Mouse (Mus musculus) ES-E14 (cell line): ENCODE measurements around the gene Eef1a1. TPM values are rescaled to one million over a fixed set of nuclear protein-coding genes. Genes with fewer than 3 reads are reported as not detected.
A peak's percentile ranks its signal among the peaks of the same experiment; 100 is the strongest.

ENCODE experiments used
- DNase-seq: peaks from one replicate; pipeline ENCODE4 v3.0.0-alpha.2; 2013; ENCODE audit warnings: low read depth, low spot score
- H3K27ac ChIP-seq: 2 replicates; pipeline ENCODE4 v1.5.1; 2012; ENCODE audit warnings: low read depth, mild to moderate bottlenecking, low read length, moderate library complexity, mixed read lengths; ENCODE audit not compliant: poor library complexity, insufficient read depth, severe bottlenecking
- H3K36me3 ChIP-seq: 2 replicates; pipeline ENCODE4 v1.6.1; 2012; ENCODE audit warnings: mild to moderate bottlenecking, low read length, moderate library complexity, mixed read lengths; ENCODE audit not compliant: control insufficient read depth, poor library complexity, insufficient read depth, severe bottlenecking
- H3K4me1 ChIP-seq, 2 experiments: fragments of 150-350 bp in 1 of 2; sonication (generic) in 1 of 2; 2 replicates each; pipeline ENCODE4 v1.6.1; 2012; ENCODE audit warnings: low read length in 2 of 2, mild to moderate bottlenecking in 1 of 2, mixed read lengths in 1 of 2; ENCODE audit not compliant: control insufficient read depth in 2 of 2, insufficient read depth in 2 of 2, poor library complexity in 1 of 2
- H3K4me3 ChIP-seq, 2 experiments: fragments of 150-350 bp in 1 of 2; sonication (generic) in 1 of 2; 2 replicates each; pipeline ENCODE4 v1.5.1; 2012; ENCODE audit warnings: low read length in 2 of 2, low read depth in 1 of 2, mild to moderate bottlenecking in 1 of 2, mixed read lengths in 1 of 2; ENCODE audit not compliant: insufficient read depth in 1 of 2, poor library complexity in 1 of 2, severe bottlenecking in 1 of 2
- H3K9ac ChIP-seq: 2 replicates; pipeline ENCODE4 v1.6.1; 2012; ENCODE audit warnings: low read depth, mild to moderate bottlenecking, low read length, mixed read lengths; ENCODE audit not compliant: poor library complexity, insufficient read depth, severe bottlenecking
- H3K9me3 ChIP-seq: fragments of 150-350 bp; sonication (generic); 2 replicates; pipeline ENCODE4 v1.6.1; 2012; ENCODE audit warnings: low read depth, mild to moderate bottlenecking, low read length; ENCODE audit not compliant: control insufficient read depth, insufficient read depth
- CHD2 ChIP-seq: IDR thresholded peaks from 2 replicates; pipeline ENCODE4 v1.6.1; 2014; ENCODE audit warnings: mild to moderate bottlenecking, low read depth, low read length, inconsistent platforms
- HCFC1 ChIP-seq: IDR thresholded peaks from 2 replicates; pipeline ENCODE4 v1.6.1; 2012; ENCODE audit warnings: low read length, inconsistent platforms, borderline replicate concordance; ENCODE audit not compliant: insufficient read depth
- MAFK ChIP-seq: IDR thresholded peaks from 2 replicates; pipeline ENCODE4 v1.6.1; 2014; ENCODE audit warnings: mild to moderate bottlenecking, low read depth, low read length, inconsistent platforms; ENCODE audit not compliant: insufficient read depth
- ZC3H11A ChIP-seq: IDR thresholded peaks from 2 replicates; pipeline ENCODE4 v1.6.1; 2012; ENCODE audit warnings: low read depth, mild to moderate bottlenecking, inconsistent platforms, low read length, borderline replicate concordance
- ZNF384 ChIP-seq: IDR thresholded peaks from 2 replicates; pipeline ENCODE4 v1.6.1; 2012; ENCODE audit warnings: low read depth, low read length, inconsistent platforms
- in situ Hi-C, 2 experiments: fragments of 600-800 bp; cut with MboI; formaldehyde crosslinking; loops; one replicate each; pipeline ENCODE4 v1.15.1; 2025; ENCODE audit warnings: low sequenced_read_pairs in 2 of 2, inconsistent platforms in 1 of 2; ENCODE audit not compliant: unreplicated experiment in 2 of 2
- total RNA-seq: library from RNA; depleted of rRNA; stranded (reverse); fragments of 300-350 nt; gene quantifications from 2 replicates; pipeline ENCODE4 v1.2.3, GENCODE M21; 2012

The Eef1a1 gene
- total RNA-seq, 1 experiment = 10,869 TPM

GRCm38 (mm10) chr9:78503223-78504079 is 14.5 kb upstream of the Eef1a1 start:
- H3K36me3 ChIP-seq = peaks cover 2% of the 10 kb centered on the region
- H3K9me3 ChIP-seq = no peaks in the 10 kb centered on the region
- peak overlapping the region; percentile 95 for H3K9ac ChIP-seq
- TF ChIP-seq ZNF384 = no peak
- peak; percentile 51; the same call in 1 of the 2 replicates for TF ChIP-seq CHD2
- peak; percentile 91 for TF ChIP-seq MAFK
- no peak for TF ChIP-seq HCFC1
- H3K4me3 ChIP-seq = peak overlapping the region; percentile 11 to 62
- no peak for DNase-seq
- peaks cover 8 to 18% of the 10 kb centered on the region in 2 experiments; a peak in 3 of 4 replicates for H3K4me1 ChIP-seq
- peak overlapping the region; percentile 100 for H3K27ac ChIP-seq
- in situ Hi-C loops = no loop called here

DNA sequence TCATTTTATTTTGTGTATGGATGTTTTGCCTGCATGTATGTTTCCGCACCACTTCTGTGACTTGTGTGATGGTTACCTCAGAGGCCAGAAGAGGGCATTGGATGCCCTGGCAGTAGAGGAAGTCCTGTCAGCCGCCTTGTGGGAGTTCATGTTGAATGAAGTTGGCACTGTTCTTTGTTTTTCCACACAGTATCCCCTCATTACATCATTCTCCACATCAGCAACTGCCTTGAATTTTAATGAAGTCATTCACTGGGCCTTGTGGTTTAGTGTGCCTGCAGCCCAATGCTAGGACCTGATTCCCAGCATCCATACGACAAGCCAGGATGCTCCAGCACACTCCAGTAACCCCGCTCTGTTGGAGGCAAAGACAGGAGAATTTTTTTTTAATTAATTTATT is 12.3 kb upstream of the Eef1a1 start:
- in situ Hi-C loops = no loop called here
- TF ChIP-seq CHD2 (no peak), MAFK (no peak), ZC3H11A (no peak), HCFC1 (no peak), ZNF384 (no peak)
- peaks cover 6 to 12% of the 10 kb centered on the region in 2 experiments; a peak in 3 of 4 replicates for H3K4me1 ChIP-seq
- H3K27ac ChIP-seq = no peak overlapping the region
- DNase-seq = no peak
- no peak overlapping the region for H3K9ac ChIP-seq
- H3K36me3 ChIP-seq = no peaks in the 10 kb centered on the region; the same call in 1 of the 2 replicates
- no peak overlapping the region for H3K4me3 ChIP-seq
- no peaks in the 10 kb centered on the region for H3K9me3 ChIP-seq

DNA sequence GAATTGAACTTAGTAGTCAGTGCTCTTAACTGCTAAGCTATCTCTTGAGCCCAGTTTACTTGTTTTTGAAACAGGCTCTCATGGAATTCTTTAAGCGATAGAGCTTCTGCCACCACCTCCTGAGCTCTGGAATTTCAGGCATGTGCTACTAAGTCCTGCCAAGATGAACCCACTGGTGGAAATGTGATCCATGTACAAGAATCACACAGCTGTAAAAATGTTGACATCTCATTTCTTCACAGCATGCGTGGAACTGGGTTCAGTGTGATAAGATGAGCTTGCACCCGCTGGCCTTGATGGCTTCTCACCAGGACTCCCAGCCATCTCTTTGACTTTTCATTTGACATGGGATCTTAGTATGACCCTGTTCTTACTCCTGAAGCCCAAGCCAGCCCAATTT is 11.4 kb upstream of the Eef1a1 start:
- Histone ChIP-seq H3K27ac (no peak overlapping the region), H3K4me1 (peaks cover 4 to 9% of the 10 kb centered on the region in 2 experiments; a peak in 2 of 4 replicates), H3K4me3 (no peak overlapping the region), H3K9ac (no peak overlapping the region), H3K9me3 (no peaks in the 10 kb centered on the region), H3K36me3 (no peaks in the 10 kb centered on the region; the same call in 1 of the 2 replicates)
- TF ChIP-seq CHD2 = no peak
- no peak for TF ChIP-seq ZNF384
- TF ChIP-seq MAFK = no peak
- no peak for TF ChIP-seq ZC3H11A
- TF ChIP-seq HCFC1 = no peak
- DNase-seq = no peak
- in situ Hi-C loops = no loop called here

GRCm38 (mm10) chr9:78493171-78493570 is 4.2 kb upstream of the Eef1a1 start:
- no peaks in the 10 kb centered on the region for H3K36me3 ChIP-seq
- peaks cover 4 to 6% of the 10 kb centered on the region in 2 experiments; a peak in 2 of 4 replicates for H3K4me1 ChIP-seq
- H3K4me3 ChIP-seq = no peak overlapping the region
- DNase-seq = no peak
- in situ Hi-C loops = no loop called here
- H3K27ac ChIP-seq = no peak overlapping the region; the same call in 1 of the 2 replicates
- H3K9me3 ChIP-seq = no peaks in the 10 kb centered on the region
- no peak; the same call in 1 of the 2 replicates for TF ChIP-seq ZNF384
- TF ChIP-seq CHD2 = no peak
- no peak for TF ChIP-seq MAFK
- TF ChIP-seq ZC3H11A = no peak
- no peak for TF ChIP-seq HCFC1
- H3K9ac ChIP-seq = no peak overlapping the region
